Mouse (Mus musculus) liver, embryonic 14.5 days (tissue): ENCODE data around the gene Klf1. TPM values are rescaled to one million over a fixed set of nuclear protein-coding genes. Genes with fewer than 3 reads are reported as not detected.

Source experiments
- ATAC-seq: fragments of 200-750 bp; cut with Nextera tagmentation; 2 replicates; pipeline ENCODE4 v1.8.0; 2017; ENCODE audit warnings: moderate number of reproducible peaks, mild to moderate bottlenecking, moderate library complexity; ENCODE audit not compliant: insufficient read depth
- DNase-seq, 3 experiments: peaks; one replicate each; pipeline ENCODE4 v3.0.0-alpha.2; 2012 to 2013; ENCODE audit warnings: low read depth in 3 of 3, low spot score in 3 of 3
- H3K27ac ChIP-seq: fragments of 300-500 bp; sonication (generic); 2 replicates; pipeline ENCODE4 v1.5.1; 2014; ENCODE audit warnings: moderate library complexity, mild to moderate bottlenecking, control low read depth, inconsistent platforms
- H3K27me3 ChIP-seq: fragments of 300-500 bp; sonication (generic); 2 replicates; pipeline ENCODE4 v1.6.1; 2014; ENCODE audit warnings: mild to moderate bottlenecking, low read length, moderate library complexity; ENCODE audit not compliant: control insufficient read depth, insufficient read depth
- H3K36me3 ChIP-seq: fragments of 300-500 bp; sonication (generic); replicated peaks from 2 replicates; pipeline ENCODE4 v1.6.1; 2014; ENCODE audit warnings: low read depth; ENCODE audit not compliant: control insufficient read depth, insufficient read depth
- H3K4me1 ChIP-seq, 2 experiments: fragments of 200-500 bp in 1 of 2; fragments of 300-500 bp in 1 of 2; sonication (generic) in 1 of 2; replicated peaks; 2 replicates each; pipeline ENCODE4 v1.6.1; 2012 to 2014; ENCODE audit warnings: antibody characterized with exemption in 1 of 2, inconsistent platforms in 1 of 2, low read length in 1 of 2; ENCODE audit not compliant: control insufficient read depth in 2 of 2, insufficient read depth in 2 of 2
- H3K4me2 ChIP-seq: fragments of 300-500 bp; sonication (generic); 2 replicates; pipeline ENCODE4 v1.6.1; 2014; ENCODE audit warnings: low read depth, mild to moderate bottlenecking, control low read depth, moderate library complexity
- H3K4me3 ChIP-seq, 2 experiments: fragments of 200-500 bp in 1 of 2; fragments of 300-500 bp in 1 of 2; sonication (generic) in 1 of 2; 2 replicates each; pipeline ENCODE4 v1.5.1; 2012 to 2014; ENCODE audit warnings: low read depth in 2 of 2, low read length in 2 of 2, mild to moderate bottlenecking in 2 of 2, control low read depth in 1 of 2, inconsistent platforms in 1 of 2, moderate library complexity in 1 of 2; ENCODE audit not compliant: insufficient read depth in 1 of 2
- H3K9ac ChIP-seq: fragments of 300-500 bp; sonication (generic); replicated peaks from 2 replicates; pipeline ENCODE4 v1.6.1; 2014; ENCODE audit warnings: mild to moderate bottlenecking, control low read depth, moderate library complexity
- H3K9me3 ChIP-seq: fragments of 300-500 bp; sonication (generic); 2 replicates; pipeline ENCODE4 v1.6.1; 2016; ENCODE audit warnings: low read length, mixed read lengths; ENCODE audit not compliant: control insufficient read depth
- CTCF ChIP-seq: IDR thresholded peaks from 2 replicates; pipeline ENCODE4 v1.5.1; 2016; ENCODE audit warnings: antibody characterized with exemption, low read depth, control low read depth
- EP300 ChIP-seq: IDR thresholded peaks from 2 replicates; pipeline ENCODE4 v1.6.1; 2016; ENCODE audit warnings: antibody characterized with exemption, low read depth
- WGBS: fragments of 180-500 bp; shearing (Covaris S2); extraction: QIAGEN DNeasy Blood & Tissue Kit; methylation state at CpG from one replicate; pipeline ENCODE4 v1.1.7; 2014; ENCODE audit not compliant: insufficient replicate concordance; 5-methylcytosine and 5-hydroxymethylcytosine counted together
- polyA plus RNA-seq, 2 experiments: library from polyadenylated mRNA; depleted of rRNA in 1 of 2; stranded (reverse) in 1 of 2; unstranded in 1 of 2; fragments of >200 nt; fragmentation: Nextera tagmentation in 1 of 2; extraction: Ambion mirVana in 1 of 2; gene quantifications; 2 replicates each; pipeline versions ENCODE4 v1.2.1 to v1.2.3; 2012 to 2014

Klf1 gene
- polyA plus RNA-seq, 2 experiments, result 209 to 522 TPM

DNA sequence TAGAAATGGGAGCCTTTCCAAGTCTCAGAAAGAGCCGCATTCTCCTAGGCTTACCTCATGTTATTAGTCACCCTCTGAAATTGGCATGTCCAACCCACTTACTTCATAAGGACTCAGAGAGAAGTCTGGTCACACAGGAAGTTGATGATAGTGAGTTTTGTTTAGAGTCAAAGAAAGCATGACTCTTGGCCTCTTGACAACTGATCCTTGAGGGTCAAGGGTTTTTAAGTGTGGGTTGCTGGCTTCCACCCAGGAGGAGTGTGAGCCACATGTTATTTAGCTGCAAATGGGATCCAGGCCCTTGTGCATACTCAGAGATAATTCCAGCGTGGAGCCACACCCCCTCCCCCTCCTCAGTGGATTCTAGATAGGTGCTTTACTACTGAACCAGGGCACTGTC is 19.9 kb downstream of the Klf1 start:
- DNase-seq, result no peak
- H3K27me3 ChIP-seq, result peaks cover 5% of the 10 kb centered on the region; the same call in 1 of the 2 replicates

DNA sequence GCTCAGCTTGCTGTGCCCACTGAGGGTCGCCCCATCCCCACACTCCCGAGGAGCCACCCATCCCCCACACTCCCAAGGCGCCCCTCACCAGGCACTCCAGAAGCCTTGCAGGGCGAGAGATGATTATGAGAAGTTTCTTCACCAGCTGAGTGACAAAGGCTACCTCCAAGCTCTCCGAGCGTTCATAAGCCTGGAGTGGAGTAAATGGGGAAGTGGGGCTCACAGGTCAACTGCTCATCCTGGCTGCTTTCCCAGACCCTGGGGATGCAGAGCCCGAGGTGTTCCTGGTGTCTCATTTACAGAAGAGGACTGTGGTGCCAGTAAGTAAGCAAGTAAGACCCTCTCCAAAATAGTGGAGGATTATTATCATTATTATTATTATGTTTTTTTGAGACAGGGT is 23.8 kb downstream of the Klf1 start:
- ATAC-seq (no peak), DNase-seq (no peak)
- no peak overlapping the region for H3K4me3 ChIP-seq
- H3K36me3 ChIP-seq, result no peaks in the 10 kb centered on the region
- H3K9ac ChIP-seq, result no peak overlapping the region
- WGBS, result 40% methylated on average over 7 of the region's 7 CpGs
- H3K9me3 ChIP-seq, result no peaks in the 10 kb centered on the region
- H3K4me1 ChIP-seq, result no peaks in the 10 kb centered on the region
- no peak overlapping the region for H3K4me2 ChIP-seq
- no peak overlapping the region for H3K27ac ChIP-seq
- peaks cover 16% of the 10 kb centered on the region for H3K27me3 ChIP-seq
- TF ChIP-seq EP300 (no peak), CTCF (no peak)

More for the DNA sequence above, 19.9 kb downstream of the Klf1 start:
- no peak for ATAC-seq
- no peak for TF ChIP-seq EP300
- no peak for TF ChIP-seq CTCF
- H3K4me1 ChIP-seq, result no peaks in the 10 kb centered on the region
- H3K4me2 ChIP-seq, result no peak overlapping the region
- H3K9ac ChIP-seq, result no peak overlapping the region
- H3K9me3 ChIP-seq, result no peaks in the 10 kb centered on the region
- no peaks in the 10 kb centered on the region for H3K36me3 ChIP-seq
- H3K4me3 ChIP-seq, result no peak overlapping the region
- no peak overlapping the region for H3K27ac ChIP-seq
- WGBS, result 59% methylated on average over 2 of the region's 2 CpGs

DNA sequence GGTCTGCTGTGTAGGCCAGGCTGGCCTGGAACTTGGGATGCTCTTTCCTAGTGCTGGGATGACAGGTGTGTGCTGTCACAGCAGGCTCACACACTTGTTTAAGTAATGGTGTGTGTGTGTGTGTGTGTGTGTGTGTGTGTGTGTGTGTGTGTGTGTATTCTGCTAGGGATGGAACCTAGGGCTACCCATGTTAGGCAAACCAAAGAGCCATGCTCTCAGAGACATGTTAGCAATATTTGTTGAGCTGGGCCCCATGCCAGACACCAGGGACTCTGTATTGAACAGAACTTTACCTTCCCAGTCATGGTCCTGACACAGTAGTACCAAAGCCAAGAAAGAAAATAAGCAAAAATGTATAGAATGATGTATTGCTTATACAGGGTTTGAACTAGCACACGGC is 25.8 kb downstream of the Klf1 start:
- 54% methylated on average over 1 of the region's 1 CpGs for WGBS
- no peak overlapping the region for H3K4me2 ChIP-seq
- ATAC-seq, result no peak
- H3K27me3 ChIP-seq, result peaks cover 29% of the 10 kb centered on the region
- DNase-seq, result no peak
- TF ChIP-seq CTCF, result no peak
- no peak for TF ChIP-seq EP300
- no peak overlapping the region for H3K27ac ChIP-seq
- no peaks in the 10 kb centered on the region for H3K9me3 ChIP-seq
- no peaks in the 10 kb centered on the region for H3K4me1 ChIP-seq
- no peak overlapping the region for H3K4me3 ChIP-seq
- H3K36me3 ChIP-seq, result no peaks in the 10 kb centered on the region
- no peak overlapping the region for H3K9ac ChIP-seq

DNA sequence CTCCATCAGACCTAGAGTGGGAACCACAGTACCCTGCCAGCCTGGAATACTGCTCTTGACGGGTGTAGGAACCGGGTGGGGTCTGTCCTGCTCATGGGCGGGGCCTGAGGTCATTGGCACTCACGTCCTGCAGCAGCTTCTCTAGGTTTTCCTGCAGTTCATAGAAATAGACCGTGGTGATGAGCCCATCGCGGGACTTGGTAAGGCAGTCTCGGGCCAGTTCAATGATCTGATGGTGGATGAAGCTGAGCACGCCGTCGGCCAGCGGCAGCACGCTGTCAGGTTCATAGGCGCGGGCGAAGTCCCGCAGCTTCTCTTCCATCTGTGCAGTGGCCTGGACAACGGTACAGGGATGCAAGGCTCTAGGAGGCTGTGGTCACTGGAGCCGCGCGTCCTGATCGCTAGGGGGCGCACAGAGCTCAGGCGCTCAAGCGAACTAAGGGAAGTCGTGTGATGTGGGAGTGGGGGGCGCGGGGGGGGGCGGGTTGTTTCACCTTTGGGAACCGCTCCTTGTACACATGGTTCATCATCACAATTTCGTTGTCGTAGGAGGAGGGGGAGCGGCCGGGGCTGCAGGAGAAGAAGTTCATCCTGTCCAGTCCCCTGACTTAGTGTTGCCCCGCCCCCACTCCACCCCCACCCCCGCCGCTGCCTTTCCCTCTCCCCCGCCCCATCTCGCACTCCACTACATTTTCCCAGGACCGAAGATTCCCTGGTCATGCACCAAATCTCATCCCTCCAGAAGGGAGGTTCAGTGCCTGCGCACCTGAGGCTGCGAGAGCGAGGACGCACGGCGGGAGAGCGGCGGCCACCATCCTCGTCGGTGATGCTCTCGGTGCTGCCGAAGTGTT is 27.0 kb downstream of the Klf1 start:
- Histone ChIP-seq H3K36me3 (no peaks in the 10 kb centered on the region), H3K9me3 (no peaks in the 10 kb centered on the region), H3K4me2 (peak overlapping the region; percentile 27; the same call in 1 of the 2 replicates), H3K4me1 (no peaks in the 10 kb centered on the region), H3K9ac (no peak overlapping the region), H3K27ac (no peak overlapping the region), H3K27me3 (peaks cover 31% of the 10 kb centered on the region), H3K4me3 (no peak overlapping the region)
- 6% methylated on average over 52 of the region's 52 CpGs for WGBS
- TF ChIP-seq CTCF, result peak; percentile 92
- TF ChIP-seq EP300, result no peak
- ATAC-seq, result 0 out of 2 replicates have a peak, but pooled peaks have one; percentile 47
- no peak for DNase-seq

DNA sequence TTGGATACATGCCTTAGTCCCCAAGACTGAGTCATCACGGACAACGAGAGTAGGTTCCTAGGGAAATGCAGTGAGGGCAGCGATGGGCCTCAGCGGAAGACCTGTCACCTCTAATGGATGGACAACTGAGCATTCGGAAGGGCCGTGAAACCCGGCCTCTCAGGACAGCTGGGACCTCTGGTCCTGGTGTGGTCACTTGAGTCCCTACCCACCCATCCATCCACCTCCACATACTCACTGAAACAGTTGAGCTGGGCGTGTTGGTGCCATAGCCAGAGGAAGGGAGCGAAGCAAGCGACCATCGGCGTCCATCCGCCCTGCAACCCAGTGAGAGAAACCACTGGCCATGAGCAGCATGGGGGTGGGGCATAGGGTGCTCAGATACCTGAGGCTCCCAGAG is 28.9 kb downstream of the Klf1 start:
- peaks cover 0 to 2% of the 10 kb centered on the region in 2 experiments; a peak in 1 of 4 replicates for H3K4me1 ChIP-seq
- no peak for DNase-seq
- no peak for ATAC-seq
- no peaks in the 10 kb centered on the region for H3K36me3 ChIP-seq
- H3K9ac ChIP-seq, result no peak overlapping the region
- no peak overlapping the region for H3K4me2 ChIP-seq
- no peak overlapping the region for H3K4me3 ChIP-seq
- 78% methylated on average over 13 of the region's 13 CpGs for WGBS
- H3K27me3 ChIP-seq, result peaks cover 50% of the 10 kb centered on the region
- H3K9me3 ChIP-seq, result no peaks in the 10 kb centered on the region
- H3K27ac ChIP-seq, result no peak overlapping the region
- no peak for TF ChIP-seq CTCF
- no peak for TF ChIP-seq EP300
